Mouse (Mus musculus) myocyte (in vitro differentiated cells): ENCODE measurements at regions not wholly inside any gene's neighbourhood (a gene's known extent, or its start where the extent isn't known, plus 50 kb on each side); places are given as distances from the start of the nearest gene placed in this dataset.

ENCODE experiments used
- E2F4 ChIP-seq: IDR thresholded peaks from one replicate; pipeline ENCODE4 v1.6.1; 2011; ENCODE audit warnings: mild to moderate bottlenecking, control low read depth, moderate library complexity; ENCODE audit not compliant: insufficient read depth
- MAX ChIP-seq: IDR thresholded peaks from one replicate; pipeline ENCODE4 v1.6.1; 2011; ENCODE audit warnings: low read depth, mild to moderate bottlenecking, control low read depth
- MYOG ChIP-seq, 3 experiments: IDR thresholded peaks; one replicate each; pipeline ENCODE4 v1.6.1; 2011; ENCODE audit warnings: control low read depth in 2 of 3, low read depth in 2 of 3, mild to moderate bottlenecking in 2 of 3; ENCODE audit not compliant: insufficient read length in 2 of 3, control insufficient read depth in 1 of 3, insufficient read depth in 1 of 3
- POLR2A ChIP-seq: IDR thresholded peaks from one replicate; pipeline ENCODE4 v1.6.1; 2011; ENCODE audit warnings: low read depth, mild to moderate bottlenecking, control low read depth, moderate library complexity; ENCODE audit not compliant: insufficient read length
- POLR2AphosphoS2 ChIP-seq: IDR thresholded peaks from one replicate; pipeline ENCODE4 v1.6.1; 2011; ENCODE audit warnings: low read depth, control low read depth; ENCODE audit not compliant: insufficient read length
- TCF12 ChIP-seq: IDR thresholded peaks from one replicate; pipeline ENCODE4 v1.6.1; 2011; ENCODE audit warnings: mild to moderate bottlenecking, control low read depth; ENCODE audit not compliant: poor library complexity, insufficient read depth, severe bottlenecking
- USF1 ChIP-seq: IDR thresholded peaks from one replicate; pipeline ENCODE4 v1.6.1; 2011; ENCODE audit warnings: low read depth, mild to moderate bottlenecking, control low read depth, moderate library complexity

DNA sequence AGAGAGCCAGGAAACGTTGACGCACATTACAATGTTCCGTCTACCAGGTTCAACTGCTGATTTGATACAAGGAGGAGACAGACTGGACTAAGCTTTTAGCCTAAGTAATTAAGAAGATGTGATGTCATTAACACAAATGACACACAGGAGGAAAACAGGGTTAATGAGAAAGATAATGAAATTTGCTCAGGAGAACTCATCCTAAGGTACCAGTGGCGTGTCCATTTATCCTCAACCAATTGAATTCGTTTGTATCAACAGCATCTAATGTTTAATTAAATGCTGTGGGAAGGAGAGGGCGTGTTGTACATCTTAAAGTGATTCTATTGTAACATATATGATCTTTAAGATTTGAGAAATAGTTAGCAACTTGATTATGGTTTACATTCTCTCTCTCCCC, 70.3 kb upstream of the Lin7c start:
- no peak for TF ChIP-seq POLR2A
- no peak for TF ChIP-seq E2F4
- TF ChIP-seq POLR2AphosphoS2 = no peak
- TF ChIP-seq MYOG (IDR thresholded peaks at IDR 0.05; ENCODE audit: control insufficient read depth in 1 of 3, insufficient read depth in 1 of 3, insufficient read length in 2 of 3, low read depth in 2 of 3) = no peak
- TF ChIP-seq MAX = no peak
- no peak for TF ChIP-seq TCF12
- no peak for TF ChIP-seq USF1
